Mouse (Mus musculus): ENCODE measurements at regions not wholly inside any gene's neighbourhood (a gene's known extent, or its start where the extent isn't known, plus 50 kb on each side); places are given as distances from the start of the nearest gene placed in this dataset.

DNA sequence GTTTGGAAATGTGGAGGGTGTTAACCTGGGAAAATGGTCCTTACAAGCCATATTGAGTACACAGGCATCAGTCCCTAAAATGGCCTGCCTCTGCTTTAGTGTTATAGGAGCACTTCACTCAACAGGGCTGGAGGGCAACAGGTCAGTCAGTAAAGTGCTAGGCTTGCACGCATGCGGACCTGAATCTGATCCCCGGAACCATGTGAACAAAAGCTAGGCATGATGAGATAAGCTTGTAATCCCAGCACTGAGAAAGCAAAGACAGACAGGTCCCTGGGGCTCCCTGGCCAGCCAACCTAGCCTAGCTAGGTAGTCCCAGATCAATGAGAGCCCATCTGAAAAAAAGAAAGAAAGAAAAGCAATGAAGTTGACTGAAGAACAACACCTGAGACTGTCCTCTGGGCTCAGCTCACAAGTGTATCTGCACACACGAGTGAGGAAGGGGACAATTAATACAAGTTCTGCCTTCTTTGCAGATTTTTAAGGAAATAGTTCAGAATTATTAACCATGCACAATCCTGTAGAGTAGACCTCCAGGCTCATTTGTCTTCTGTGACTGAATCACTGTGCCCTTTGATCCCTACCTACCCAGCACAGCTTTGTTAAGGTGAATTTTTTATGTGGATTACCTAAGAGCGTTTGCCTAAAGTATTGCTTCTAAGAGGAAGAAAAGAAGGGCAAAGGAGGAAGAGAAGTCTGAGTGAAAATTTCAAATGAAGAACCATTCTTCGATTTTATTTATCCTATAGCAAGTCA lies 163.8 kb upstream of the Nt5e start:
- Histone ChIP-seq H3K27me3 (ENCODE audit: control insufficient read depth, insufficient read depth, low read length) (no peaks in the 10 kb centered on the region), H3K27ac (replicated peaks; ENCODE audit: low read depth, low read length) (no peak overlapping the region), H3K4me1 (ENCODE audit: control insufficient read depth, insufficient read depth, low read length) (no peaks in the 10 kb centered on the region), H3K4me2 (ENCODE audit: low read depth, severe bottlenecking) (no peak overlapping the region), H3K4me3 (ENCODE audit: low read depth, low read length) (no peak overlapping the region), H3K9ac (ENCODE audit: low read length) (no peak overlapping the region), H3K36me3 (ENCODE audit: control insufficient read depth, insufficient read depth, low read length) (no peaks in the 10 kb centered on the region), H3K9me3 (ENCODE audit: control insufficient read depth, low read length) (no peaks in the 10 kb centered on the region)
- ATAC-seq (ENCODE audit: insufficient number of reproducible peaks, low FRiP score, low TSS enrichment, low read depth) (no peak), DNase-seq (ENCODE audit: low spot score) (no peak)
- WGBS, result 79% methylated on average over 6 of the region's 6 CpGs

DNA sequence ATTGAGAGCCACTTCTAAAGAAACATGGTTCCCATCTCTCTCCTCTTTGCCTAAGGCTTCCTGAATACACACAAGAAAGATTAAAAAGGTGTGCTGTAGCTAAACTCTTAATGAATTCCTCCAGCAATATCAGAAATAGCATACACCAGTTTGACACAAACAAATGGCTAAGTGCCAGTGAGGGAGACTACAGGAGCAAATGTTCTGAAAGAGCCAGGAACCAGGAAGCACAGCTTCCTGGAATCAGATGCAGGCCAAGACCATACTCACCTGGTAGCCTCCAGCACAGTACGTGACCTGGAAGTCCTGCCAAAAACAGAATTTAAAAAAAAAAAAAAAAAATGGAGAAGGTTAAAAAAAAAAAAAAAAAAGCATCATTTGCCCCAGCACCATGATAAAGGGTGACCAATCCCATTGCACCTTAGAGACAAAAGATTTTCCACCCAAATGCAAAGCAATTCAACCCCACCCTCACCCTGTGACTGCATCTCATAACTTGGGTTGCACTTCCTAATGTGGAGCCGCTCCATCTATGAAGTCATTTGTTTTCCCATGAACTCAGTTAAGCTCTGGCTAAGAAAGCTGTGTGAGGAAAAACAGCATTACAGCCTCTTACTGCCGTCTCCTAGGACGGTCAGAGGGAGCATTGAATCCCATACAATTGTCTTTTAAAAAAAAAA lies 149.3 kb upstream of the Nt5e start:
- no peak overlapping the region for H3K27ac ChIP-seq (replicated peaks; ENCODE audit: low read depth, low read length)
- no peak overlapping the region for H3K4me2 ChIP-seq (ENCODE audit: low read depth, severe bottlenecking)
- no peaks in the 10 kb centered on the region for H3K9me3 ChIP-seq (ENCODE audit: control insufficient read depth, low read length)
- H3K9ac ChIP-seq (ENCODE audit: low read length), result no peak overlapping the region
- H3K4me1 ChIP-seq (ENCODE audit: control insufficient read depth, insufficient read depth, low read length), result 0 out of 2 replicates have a peak, but pooled peaks cover 2% of the 10 kb centered on the region
- H3K36me3 ChIP-seq (ENCODE audit: control insufficient read depth, insufficient read depth, low read length), result no peaks in the 10 kb centered on the region
- 70% methylated on average over 4 of the region's 4 CpGs for WGBS
- no peaks in the 10 kb centered on the region for H3K27me3 ChIP-seq (ENCODE audit: control insufficient read depth, insufficient read depth, low read length)
- no peak overlapping the region for H3K4me3 ChIP-seq (ENCODE audit: low read depth, low read length)
- DNase-seq (ENCODE audit: low spot score) (no peak), ATAC-seq (ENCODE audit: insufficient number of reproducible peaks, low FRiP score, low TSS enrichment, low read depth) (no peak)

DNA sequence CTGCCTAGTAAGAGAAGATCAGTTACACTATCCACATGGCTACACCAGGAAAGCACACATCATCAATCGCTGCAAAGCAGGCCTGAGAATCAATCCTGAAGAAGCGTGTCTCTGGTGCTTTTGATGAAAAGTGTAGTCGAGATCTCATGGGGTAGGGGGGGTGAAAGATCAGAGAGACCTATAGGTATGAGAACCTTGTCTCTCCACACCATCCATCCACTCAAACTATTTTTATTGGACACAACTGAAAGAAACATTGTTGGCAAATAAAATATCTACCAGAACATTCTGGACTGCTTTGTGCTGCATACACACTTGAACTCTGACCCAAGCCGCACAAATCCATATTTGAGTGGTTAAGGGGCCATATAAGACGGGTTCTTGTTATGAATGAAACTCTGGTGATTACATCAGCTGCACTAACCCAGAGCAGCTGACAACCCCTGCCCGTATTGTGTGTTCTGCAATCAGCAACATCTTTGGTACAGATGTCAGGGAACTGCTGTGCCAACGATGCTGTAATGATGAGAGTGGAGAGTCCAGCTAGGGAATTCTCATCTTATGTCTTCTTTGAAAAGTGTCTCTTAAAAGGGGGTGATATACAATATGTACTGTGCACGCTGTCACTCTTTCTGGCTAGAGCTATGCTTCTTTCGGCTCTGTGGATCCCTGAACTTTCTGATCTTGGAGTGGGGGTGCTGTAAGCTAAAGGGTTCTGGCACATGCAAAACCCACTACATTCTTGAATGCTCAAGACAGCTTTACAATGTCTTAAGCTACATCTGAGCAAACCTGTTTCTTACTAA lies 145.6 kb upstream of the Nt5e start:
- Histone ChIP-seq H3K4me3 (ENCODE audit: low read depth, low read length) (no peak overlapping the region), H3K9me3 (ENCODE audit: control insufficient read depth, low read length) (no peaks in the 10 kb centered on the region), H3K27me3 (ENCODE audit: control insufficient read depth, insufficient read depth, low read length) (no peaks in the 10 kb centered on the region), H3K27ac (replicated peaks; ENCODE audit: low read depth, low read length) (no peak overlapping the region), H3K4me2 (ENCODE audit: low read depth, severe bottlenecking) (no peak overlapping the region), H3K9ac (ENCODE audit: low read length) (no peak overlapping the region), H3K36me3 (ENCODE audit: control insufficient read depth, insufficient read depth, low read length) (no peaks in the 10 kb centered on the region), H3K4me1 (ENCODE audit: control insufficient read depth, insufficient read depth, low read length) (0 out of 2 replicates have a peak, but pooled peaks cover 2% of the 10 kb centered on the region)
- DNase-seq (ENCODE audit: low spot score), result no peak
- WGBS, result 58% methylated on average over 9 of the region's 9 CpGs
- ATAC-seq (ENCODE audit: insufficient number of reproducible peaks, low FRiP score, low TSS enrichment, low read depth), result peak; percentile 65; the same call in 1 of the 2 replicates

DNA sequence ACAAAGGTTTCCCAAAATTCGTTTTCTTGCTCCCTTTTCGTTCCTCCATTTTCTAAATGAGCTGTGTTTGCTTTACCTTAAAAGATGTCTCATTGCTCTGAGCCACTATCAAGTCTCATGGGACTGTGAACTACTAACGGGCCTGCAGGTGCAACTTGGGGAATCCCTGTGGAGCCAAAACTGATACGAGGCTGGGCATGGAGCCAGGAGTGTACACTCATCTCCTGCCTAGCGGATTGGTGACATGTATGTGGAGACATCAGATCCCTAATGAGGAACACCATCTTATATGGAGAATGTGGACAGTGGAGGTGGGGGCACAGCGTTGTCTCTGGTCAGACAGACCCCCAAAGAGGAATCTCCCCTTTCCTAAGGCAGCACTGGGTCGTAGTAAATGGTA lies 119.6 kb upstream of the Nt5e start:
- Histone ChIP-seq H3K36me3 (ENCODE audit: control insufficient read depth, insufficient read depth, low read length) (no peaks in the 10 kb centered on the region), H3K27me3 (ENCODE audit: control insufficient read depth, insufficient read depth, low read length) (no peaks in the 10 kb centered on the region), H3K27ac (replicated peaks; ENCODE audit: low read depth, low read length) (no peak overlapping the region), H3K9me3 (ENCODE audit: control insufficient read depth, low read length) (no peaks in the 10 kb centered on the region), H3K4me3 (ENCODE audit: low read depth, low read length) (no peak overlapping the region), H3K9ac (ENCODE audit: low read length) (no peak overlapping the region), H3K4me2 (ENCODE audit: low read depth, severe bottlenecking) (no peak overlapping the region), H3K4me1 (ENCODE audit: control insufficient read depth, insufficient read depth, low read length) (no peaks in the 10 kb centered on the region)
- 83% methylated on average over 7 of the region's 7 CpGs for WGBS
- no peak for DNase-seq (ENCODE audit: low spot score)
- no peak for ATAC-seq (ENCODE audit: insufficient number of reproducible peaks, low FRiP score, low TSS enrichment, low read depth)

DNA sequence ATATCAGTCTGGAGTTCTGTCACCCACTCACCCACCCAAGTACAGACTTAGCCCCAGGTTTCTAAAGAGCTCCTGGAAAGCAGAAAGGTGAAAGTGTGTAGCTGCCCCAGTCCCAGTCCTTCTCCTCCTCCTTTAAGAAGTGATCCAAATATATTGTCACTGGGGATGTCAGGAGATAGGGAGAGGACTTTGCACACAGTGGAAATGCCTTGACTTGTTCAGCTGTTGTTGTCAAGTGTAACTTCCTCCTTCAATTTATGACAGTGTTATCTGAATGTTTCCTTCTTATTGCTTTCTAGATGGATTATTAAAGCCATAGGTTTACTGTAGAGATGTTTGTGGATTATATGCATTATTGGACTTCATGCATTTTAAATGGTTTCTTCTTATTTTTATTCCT lies 119.0 kb upstream of the Nt5e start:
- Histone ChIP-seq H3K4me3 (ENCODE audit: low read depth, low read length) (no peak overlapping the region), H3K36me3 (ENCODE audit: control insufficient read depth, insufficient read depth, low read length) (no peaks in the 10 kb centered on the region), H3K9ac (ENCODE audit: low read length) (no peak overlapping the region), H3K27ac (replicated peaks; ENCODE audit: low read depth, low read length) (no peak overlapping the region), H3K4me2 (ENCODE audit: low read depth, severe bottlenecking) (no peak overlapping the region), H3K9me3 (ENCODE audit: control insufficient read depth, low read length) (no peaks in the 10 kb centered on the region), H3K4me1 (ENCODE audit: control insufficient read depth, insufficient read depth, low read length) (no peaks in the 10 kb centered on the region), H3K27me3 (ENCODE audit: control insufficient read depth, insufficient read depth, low read length) (no peaks in the 10 kb centered on the region)
- ATAC-seq (ENCODE audit: insufficient number of reproducible peaks, low FRiP score, low TSS enrichment, low read depth), result no peak
- no peak for DNase-seq (ENCODE audit: low spot score)

DNA sequence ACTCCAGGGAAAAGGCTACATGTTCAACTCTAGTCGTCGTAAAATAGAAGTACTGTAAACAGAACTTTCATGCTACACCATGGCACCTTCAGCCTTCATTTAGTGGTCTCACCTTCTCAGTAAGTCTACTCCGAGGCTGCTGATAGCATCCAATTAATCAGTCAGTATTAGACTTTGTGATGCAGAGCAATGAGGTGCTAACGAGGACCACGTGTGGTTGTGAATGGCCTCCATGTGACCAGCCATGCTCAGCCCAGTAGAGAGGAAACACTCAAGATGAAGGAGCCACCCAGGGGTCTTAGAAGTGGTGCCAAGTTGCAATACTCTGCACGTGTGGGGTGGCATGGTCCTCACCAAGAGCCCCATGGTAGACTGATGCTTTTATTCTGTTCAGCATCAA lies 112.2 kb upstream of the Nt5e start:
- DNase-seq (ENCODE audit: low spot score), result peak; percentile 83
- WGBS, result 16% methylated on average over 6 of the region's 6 CpGs
- ATAC-seq (ENCODE audit: insufficient number of reproducible peaks, low FRiP score, low TSS enrichment, low read depth), result peak; percentile 82

DNA sequence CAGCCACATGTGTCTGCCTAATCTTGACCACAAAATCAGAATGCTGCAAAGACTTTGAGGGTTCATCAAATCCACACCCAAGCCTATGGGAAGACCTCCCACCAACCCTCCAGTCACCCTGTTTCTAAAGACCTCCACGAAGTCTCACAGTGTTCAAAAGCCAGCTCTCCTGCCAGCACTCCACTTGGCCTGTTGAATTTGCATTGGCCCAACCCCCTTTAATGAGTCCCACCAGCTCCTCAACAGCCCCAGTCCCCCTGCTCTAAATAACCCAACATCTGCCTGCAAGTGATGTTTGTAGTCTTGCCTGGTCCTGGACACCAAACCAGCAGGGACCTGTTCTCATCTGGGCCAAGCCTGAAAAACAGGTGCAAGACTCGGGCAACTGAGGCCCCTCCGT lies 106.6 kb upstream of the Nt5e start:
- DNase-seq (ENCODE audit: low spot score), result peak; percentile 36
- no peak overlapping the region for H3K4me2 ChIP-seq (ENCODE audit: low read depth, severe bottlenecking)

More for the DNA sequence above, 112.2 kb upstream of the Nt5e start:
- H3K27ac ChIP-seq (replicated peaks; ENCODE audit: low read depth, low read length), result no peak overlapping the region
- no peaks in the 10 kb centered on the region for H3K27me3 ChIP-seq (ENCODE audit: control insufficient read depth, insufficient read depth, low read length)
- H3K4me2 ChIP-seq (ENCODE audit: low read depth, severe bottlenecking), result no peak overlapping the region
- 0 out of 2 replicates have a peak, but pooled peaks cover 5% of the 10 kb centered on the region for H3K4me1 ChIP-seq (ENCODE audit: control insufficient read depth, insufficient read depth, low read length)
- no peaks in the 10 kb centered on the region for H3K9me3 ChIP-seq (ENCODE audit: control insufficient read depth, low read length)
- no peak overlapping the region for H3K9ac ChIP-seq (ENCODE audit: low read length)
- no peaks in the 10 kb centered on the region for H3K36me3 ChIP-seq (ENCODE audit: control insufficient read depth, insufficient read depth, low read length)
- no peak overlapping the region for H3K4me3 ChIP-seq (ENCODE audit: low read depth, low read length)

DNA sequence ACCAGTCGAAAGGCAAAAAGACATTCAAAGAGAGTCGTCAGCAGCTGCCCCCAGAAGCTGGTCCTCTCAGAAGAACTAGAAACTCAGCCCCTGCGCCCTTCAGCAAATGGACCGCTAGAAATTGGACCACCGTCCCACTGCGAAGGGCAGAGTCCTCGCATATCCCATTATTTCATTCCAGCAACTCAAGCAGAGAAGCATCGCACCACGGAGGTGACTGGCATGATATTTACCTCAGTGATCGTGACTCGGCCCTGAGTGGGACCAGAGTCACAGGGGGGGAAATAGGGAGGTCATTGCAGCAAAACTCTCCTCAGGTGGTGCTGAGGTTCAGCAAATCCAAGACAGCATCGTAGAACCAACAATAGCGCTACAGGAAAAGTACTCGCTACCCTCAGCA lies 105.7 kb upstream of the Nt5e start:
- no peak for DNase-seq (ENCODE audit: low spot score)
- no peak overlapping the region for H3K27ac ChIP-seq (replicated peaks; ENCODE audit: low read depth, low read length)

More for the DNA sequence above, 106.6 kb upstream of the Nt5e start:
- Histone ChIP-seq H3K27me3 (ENCODE audit: control insufficient read depth, insufficient read depth, low read length) (no peaks in the 10 kb centered on the region), H3K36me3 (ENCODE audit: control insufficient read depth, insufficient read depth, low read length) (no peaks in the 10 kb centered on the region), H3K27ac (replicated peaks; ENCODE audit: low read depth, low read length) (no peak overlapping the region), H3K4me3 (ENCODE audit: low read depth, low read length) (no peak overlapping the region), H3K4me1 (ENCODE audit: control insufficient read depth, insufficient read depth, low read length) (peaks cover 7% of the 10 kb centered on the region; the same call in 1 of the 2 replicates), H3K9me3 (ENCODE audit: control insufficient read depth, low read length) (no peaks in the 10 kb centered on the region), H3K9ac (ENCODE audit: low read length) (no peak overlapping the region)
- WGBS, result 39% methylated on average over 3 of the region's 3 CpGs
- no peak for ATAC-seq (ENCODE audit: insufficient number of reproducible peaks, low FRiP score, low TSS enrichment, low read depth)

More for the DNA sequence above, 105.7 kb upstream of the Nt5e start:
- ATAC-seq (ENCODE audit: insufficient number of reproducible peaks, low FRiP score, low TSS enrichment, low read depth), result 0 out of 2 replicates have a peak, but pooled peaks have one; percentile 11
- H3K4me1 ChIP-seq (ENCODE audit: control insufficient read depth, insufficient read depth, low read length), result peaks cover 7% of the 10 kb centered on the region; the same call in 1 of the 2 replicates
- no peak overlapping the region for H3K4me2 ChIP-seq (ENCODE audit: low read depth, severe bottlenecking)
- no peak overlapping the region for H3K4me3 ChIP-seq (ENCODE audit: low read depth, low read length)
- H3K9me3 ChIP-seq (ENCODE audit: control insufficient read depth, low read length), result no peaks in the 10 kb centered on the region
- H3K27me3 ChIP-seq (ENCODE audit: control insufficient read depth, insufficient read depth, low read length), result no peaks in the 10 kb centered on the region
- H3K36me3 ChIP-seq (ENCODE audit: control insufficient read depth, insufficient read depth, low read length), result no peaks in the 10 kb centered on the region
- 73% methylated on average over 14 of the region's 14 CpGs for WGBS
- H3K9ac ChIP-seq (ENCODE audit: low read length), result no peak overlapping the region

Data from limb, embryonic 11.5 days (tissue).